Mouse (Mus musculus) testis, adult 2 months (tissue): ENCODE data around the gene Wtap.
"Not testable (repeated sequence)": the region's sequence is repeated elsewhere in the genome, so short reads cannot be mapped to it uniquely, and the experiment has no call there.

Experiments used
- CTCF ChIP-seq: fragments of 200-500 bp; IDR thresholded peaks from 2 replicates; pipeline ENCODE4 v1.5.1; 2012; ENCODE audit warnings: low read depth, mild to moderate bottlenecking, inconsistent platforms, low read length, moderate library complexity; ENCODE audit not compliant: control insufficient read depth, insufficient read depth, insufficient replicate concordance
- POLR2A ChIP-seq: fragments of 200-500 bp; IDR thresholded peaks from 2 replicates; pipeline ENCODE4 v1.6.1; 2012; ENCODE audit warnings: low read depth, mild to moderate bottlenecking, inconsistent platforms, low read length, moderate library complexity; ENCODE audit not compliant: control insufficient read depth

DNA sequence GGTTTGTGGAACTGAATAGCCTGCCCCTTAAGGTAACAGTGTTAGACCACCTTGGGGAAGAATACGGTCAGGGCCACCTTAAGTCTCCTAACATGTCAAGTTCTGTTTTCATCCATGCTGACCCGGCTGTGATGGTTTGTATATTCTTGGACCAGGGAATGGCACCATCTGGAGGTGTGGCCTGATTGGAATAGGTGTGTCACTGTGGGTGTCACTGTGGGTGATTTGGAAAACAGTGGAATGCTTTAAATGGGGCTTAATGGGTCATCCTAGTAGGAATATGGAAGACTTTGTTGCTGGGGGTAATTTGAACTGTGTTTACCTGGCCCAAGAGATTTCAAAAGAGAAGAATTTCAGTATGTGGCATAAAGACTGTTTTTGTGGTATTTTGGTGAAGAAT lies 10.5 kb upstream of the Wtap start:
- TF ChIP-seq POLR2A, CTCF: not testable (repeated sequence)
